Mouse (Mus musculus) v-Abl transformed pro-B cells (cell line): ENCODE results near the gene E130309D02Rik.

Experiments
- in situ Hi-C, 2 experiments: fragments of 400-800 bp; cut with MboI; formaldehyde crosslinking; loops; one replicate each; pipeline ENCODE4 v1.15.1; 2025; ENCODE audit not compliant: unreplicated experiment in 2 of 2

The E130309D02Rik gene

GRCm38 (mm10) chr5:143272108-143272507 is 43.1 kb downstream of the E130309D02Rik start:
- in situ Hi-C loops: no loop called here

- in situ Hi-C loops: no loop called here
These were observed 43.5 kb downstream of the E130309D02Rik start for GRCm38 (mm10) chr5:143271642-143272041.

GRCm38 (mm10) chr5:143270151-143270519 is 45.0 kb downstream of the E130309D02Rik start:
- in situ Hi-C loops: no loop called here

- in situ Hi-C loops: no loop called here
These were observed 45.6 kb downstream of the E130309D02Rik start, which contains the start of gene Zfp316 for GRCm38 (mm10) chr5:143269363-143270150. Gene Zfp316 (minus strand): TSS chr5:143270022.

- in situ Hi-C loops: no loop called here
These were observed 46.2 kb downstream of the E130309D02Rik start for GRCm38 (mm10) chr5:143268985-143269362.

DNA sequence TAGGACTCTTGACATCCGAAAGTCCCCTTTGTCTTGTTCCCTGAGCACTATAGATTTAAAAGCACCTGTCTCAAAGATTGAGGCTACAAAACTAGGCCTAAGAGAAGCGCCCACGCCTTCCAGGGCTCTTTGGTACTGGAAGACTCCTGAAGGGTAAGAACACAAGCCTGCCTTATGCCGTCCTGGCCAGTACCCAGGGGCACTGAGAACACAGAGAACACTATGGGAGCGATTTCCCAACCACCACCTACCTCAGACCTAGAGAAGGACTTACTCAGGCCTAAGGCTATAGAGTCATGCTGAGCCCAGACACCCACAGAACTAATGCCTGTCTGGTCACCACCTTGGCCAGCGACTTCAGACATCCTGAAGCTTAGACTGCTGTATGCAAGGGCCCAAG is 48.4 kb downstream of the E130309D02Rik start:
- in situ Hi-C loops: no loop called here

- in situ Hi-C loops: no loop called here
These were observed 49.8 kb downstream of the E130309D02Rik start for GRCm38 (mm10) chr5:143265409-143265808.

DNA sequence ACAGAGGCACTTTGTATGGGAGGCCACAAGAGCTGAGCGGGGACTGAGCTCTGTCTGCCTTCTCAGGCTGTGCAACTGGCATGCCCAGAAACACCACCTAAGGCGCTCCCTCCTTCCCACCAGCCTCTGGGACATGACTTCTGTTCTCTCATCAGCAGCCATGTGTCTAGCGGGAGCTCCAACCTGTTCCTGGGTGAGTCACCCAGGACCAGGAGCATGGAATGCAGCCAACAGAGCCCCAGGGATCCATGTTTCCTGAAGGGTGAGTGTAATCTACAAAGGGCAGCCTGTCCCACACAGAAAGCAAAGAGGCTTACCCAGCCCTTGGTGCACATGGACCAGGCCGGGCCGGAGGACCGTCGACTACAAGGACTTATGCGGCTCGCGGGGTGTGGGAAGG is 50.5 kb downstream of the E130309D02Rik start:
- in situ Hi-C loops: no loop called here

GRCm38 (mm10) chr5:143261636-143262035 is 53.5 kb downstream of the E130309D02Rik start:
- in situ Hi-C loops: no loop called here

DNA sequence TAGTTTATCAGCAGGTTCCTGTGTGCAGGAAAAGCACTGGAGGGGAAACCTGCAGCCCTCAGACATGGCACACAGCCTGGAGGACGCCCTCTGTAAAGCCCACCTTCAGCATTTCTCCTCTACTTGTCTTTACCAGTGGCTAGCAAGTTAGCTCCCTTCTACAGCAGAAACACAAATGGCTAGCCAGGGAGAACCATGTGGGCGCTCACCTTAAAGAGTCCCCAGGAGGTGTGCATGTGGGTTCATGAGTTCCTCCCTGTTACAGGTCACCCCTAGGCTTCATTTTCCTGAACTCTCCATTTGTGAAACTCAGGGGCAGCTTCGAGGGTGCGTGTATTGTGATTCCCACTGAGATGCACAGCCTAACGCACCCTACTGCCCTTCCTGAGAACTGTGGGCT is 59.4 kb downstream of the E130309D02Rik start:
- in situ Hi-C loops: no loop called here

DNA sequence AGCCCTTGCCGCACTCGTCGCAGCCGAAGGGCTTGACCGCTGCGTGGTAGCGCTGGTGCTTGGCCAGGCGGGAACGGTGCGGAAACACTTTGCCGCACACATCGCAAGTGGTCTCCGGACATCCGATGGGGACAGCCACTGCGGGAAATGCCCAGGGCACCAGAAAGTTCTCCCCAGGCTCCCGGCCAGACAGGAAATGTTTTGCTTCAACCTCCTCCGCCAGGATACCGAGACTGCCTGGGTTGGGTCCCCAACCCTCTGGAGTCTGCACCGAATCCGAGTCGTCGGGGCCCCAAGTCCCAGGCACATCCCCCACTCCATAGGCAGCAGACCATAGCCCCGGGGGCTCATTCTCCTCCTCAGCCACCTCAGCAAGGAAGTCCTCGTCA is 60.0 kb downstream of the E130309D02Rik start:
- in situ Hi-C loops: no loop called here

DNA sequence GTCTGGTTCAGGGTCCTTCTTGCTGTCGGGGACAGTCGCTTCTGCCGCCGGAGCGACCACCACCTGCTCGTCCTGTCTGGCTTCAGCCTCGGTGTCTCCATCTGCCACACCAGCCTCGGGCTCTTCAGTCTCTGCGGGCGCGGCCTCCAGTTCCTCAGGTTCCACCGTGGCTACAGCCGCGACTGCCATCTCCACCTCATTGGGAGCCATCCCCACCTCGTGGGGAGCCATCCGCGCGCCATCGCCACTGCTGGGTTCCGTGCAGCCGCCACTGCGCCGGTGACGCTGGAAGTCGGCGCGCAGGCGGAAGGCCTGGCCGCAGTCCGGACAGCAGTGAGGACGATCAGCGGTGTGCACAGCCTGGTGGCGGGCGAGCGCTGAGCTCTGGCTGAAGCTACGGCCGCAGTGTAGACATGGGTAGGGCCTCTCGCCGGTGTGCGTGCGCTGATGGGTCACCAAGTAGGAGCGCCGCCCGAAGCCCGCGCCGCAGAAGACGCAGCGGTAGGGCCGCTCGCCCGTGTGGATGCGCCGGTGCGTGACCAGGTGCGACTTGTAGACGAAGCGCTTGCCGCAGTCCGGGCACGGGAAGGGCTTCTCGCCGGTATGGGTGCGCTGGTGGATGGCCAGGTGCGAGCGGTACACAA is 60.6 kb downstream of the E130309D02Rik start:
- in situ Hi-C loops: no loop called here

DNA sequence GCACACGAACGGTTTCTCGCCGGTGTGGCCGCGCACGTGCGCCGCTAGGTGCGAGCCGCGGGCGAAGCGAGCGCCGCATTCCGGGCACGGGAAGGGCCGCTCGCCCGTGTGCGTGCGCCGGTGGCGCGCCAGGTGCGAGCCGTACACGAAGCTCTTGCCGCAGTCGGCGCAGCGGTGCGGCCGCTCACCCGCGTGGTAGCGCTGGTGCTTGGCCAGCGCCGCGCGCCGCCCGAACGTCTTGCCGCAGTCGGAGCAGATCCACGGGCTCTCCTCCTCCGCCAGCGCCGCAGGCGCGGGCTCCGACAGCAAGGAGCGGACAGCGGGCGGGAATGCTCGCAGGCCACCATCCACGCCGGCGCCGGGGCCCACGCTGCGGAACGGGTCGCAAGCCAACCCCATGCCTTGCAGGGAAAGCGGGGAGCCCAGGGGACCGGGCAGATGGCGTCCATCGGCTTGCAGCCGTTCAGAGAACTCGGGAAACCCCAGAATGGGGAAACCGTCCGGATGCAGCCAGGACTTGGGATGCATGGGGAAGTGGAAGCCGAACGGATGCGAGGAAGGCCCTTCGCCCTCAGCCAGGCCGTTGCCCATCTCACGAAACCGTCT is 61.2 kb downstream of the E130309D02Rik start:
- in situ Hi-C loops: no loop called here

DNA sequence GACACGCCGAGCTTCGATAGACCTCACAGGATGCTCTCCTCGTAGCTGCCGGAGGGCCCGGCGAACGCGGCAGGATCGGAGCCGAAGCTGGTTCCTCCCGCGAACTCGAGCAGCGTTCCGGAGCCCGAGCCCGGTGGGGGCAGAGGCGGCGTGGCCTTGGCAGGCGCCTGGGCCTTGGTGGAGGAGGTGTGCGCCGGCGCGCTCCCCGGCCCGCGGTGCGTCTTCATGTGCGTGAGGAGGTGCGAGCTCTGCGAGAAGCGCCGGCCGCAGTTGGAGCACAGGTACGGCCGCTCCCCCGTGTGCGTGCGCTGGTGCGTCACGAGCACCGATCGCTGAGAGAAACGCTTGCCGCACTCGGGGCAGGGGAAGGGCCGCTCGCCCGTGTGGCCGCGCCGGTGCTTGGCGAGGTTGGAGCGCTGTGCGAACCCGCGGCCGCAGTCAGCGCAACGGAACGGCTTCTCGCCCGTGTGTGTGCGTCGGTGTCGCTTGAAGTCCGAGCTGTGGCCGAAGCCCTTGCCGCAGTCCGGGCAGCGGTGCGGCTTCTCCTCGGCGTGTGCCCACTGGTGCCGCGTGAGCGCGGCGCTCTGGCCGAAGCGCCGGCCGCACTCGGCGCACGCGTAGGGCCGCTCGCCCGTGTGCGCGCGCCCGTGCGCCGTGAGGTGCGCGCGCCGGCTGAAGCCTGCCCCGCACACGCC is 61.8 kb downstream of the E130309D02Rik start:
- in situ Hi-C loops: no loop called here

DNA sequence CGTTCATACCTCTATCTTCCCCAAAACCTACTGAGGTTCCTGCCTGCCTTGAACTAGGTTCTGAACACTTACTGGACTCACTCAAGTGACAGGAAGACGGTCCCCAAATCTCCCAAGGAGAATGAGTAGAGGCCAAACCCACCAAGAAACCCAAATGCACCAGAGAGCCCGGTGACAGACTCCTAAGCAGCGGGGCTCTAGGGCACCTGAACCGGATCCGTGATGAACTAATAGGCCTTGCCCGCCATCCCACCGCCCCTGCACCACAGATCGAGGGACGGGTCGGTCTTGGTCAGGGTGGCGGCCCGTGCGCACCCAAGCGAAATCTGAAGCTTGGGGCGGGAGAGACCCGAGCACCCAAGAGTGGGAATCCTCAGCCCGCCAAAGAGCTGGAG is 62.4 kb downstream of the E130309D02Rik start:
- in situ Hi-C loops: no loop called here

DNA sequence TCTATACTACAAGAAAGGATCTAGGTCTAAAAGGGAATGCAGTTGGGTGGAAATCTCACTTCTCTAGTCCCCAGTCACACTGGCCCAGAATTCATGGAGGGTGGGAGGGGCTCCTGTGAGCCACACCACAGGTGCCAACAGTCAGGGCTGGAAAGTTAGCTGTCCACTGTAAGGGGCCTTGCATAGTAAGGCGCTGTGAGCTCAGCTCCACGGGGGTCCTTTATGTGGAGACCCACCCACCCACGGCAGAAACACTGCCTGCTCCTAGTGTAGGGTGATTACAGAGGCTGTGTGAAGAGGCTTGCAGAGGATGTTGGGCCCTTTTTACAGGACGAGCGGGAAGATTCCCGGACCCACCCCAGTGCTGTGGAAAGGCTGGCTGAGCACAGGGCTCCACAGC is 63.1 kb downstream of the E130309D02Rik start:
- in situ Hi-C loops: no loop called here
